ENCODE assay signal across 9 mouse cellular contexts in the genomic region with DNA sequence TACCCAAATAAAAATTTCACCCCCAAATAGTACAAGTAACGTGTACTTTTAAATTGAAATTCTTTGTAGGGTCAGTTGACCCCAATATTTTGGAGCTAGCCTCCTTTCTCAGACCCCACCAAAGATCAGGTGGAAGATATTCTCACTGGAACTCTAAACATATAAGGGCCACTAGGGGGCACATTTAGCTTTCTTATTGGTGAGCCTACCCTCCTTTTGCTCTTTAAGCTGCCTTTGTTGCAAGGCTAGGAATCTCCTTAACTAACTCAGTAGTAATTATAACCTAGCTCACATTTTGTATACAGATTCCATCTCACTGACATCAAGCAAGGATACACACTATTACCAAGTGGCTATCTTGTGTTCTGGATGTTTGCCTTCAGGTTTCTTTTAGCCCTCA.
DNase-seq lines count a peak whose midpoint lies in the region; ATAC-seq and TF ChIP-seq lines count a peak whose summit lies in the region.
"Had no signal": no experiment of that assay in that cellular context is flagged by ENCODE, and none has a peak within 500 bp of the region (broad histone marks: within the 10 kb centered on the region; RNA-seq: fewer than 3 reads in every experiment).

No protein-coding gene starts in this region.

- no peaks in the 10 kb centered on the region for H3K27me3 ChIP-seq in hindbrain, embryonic 11.5 days (ENCODE audit: control insufficient read depth, insufficient read depth, low read length)
- H3K27me3 ChIP-seq in hindbrain, embryonic 16.5 days (replicated peaks; ENCODE audit: control insufficient read depth, insufficient read depth, low read length), result no peaks in the 10 kb centered on the region
- H3K27me3 ChIP-seq in lung, embryonic 14.5 days (ENCODE audit: insufficient read depth, low read length), result no peaks in the 10 kb centered on the region
- H3K27me3 ChIP-seq: stomach, embryonic 15.5 days had no signal

- no peak overlapping the region for H3K27ac ChIP-seq in hindbrain, embryonic 11.5 days (ENCODE audit: low read depth, low read length)
- no peak overlapping the region for H3K27ac ChIP-seq in hindbrain, embryonic 16.5 days (ENCODE audit: low read depth, low read length)
- H3K27ac ChIP-seq in lung, embryonic 14.5 days (ENCODE audit: low read depth), result no peak overlapping the region
- H3K27ac ChIP-seq: stomach, embryonic 15.5 days had no signal

- no peaks in the 10 kb centered on the region for H3K9me3 ChIP-seq in hindbrain, embryonic 11.5 days (ENCODE audit: control insufficient read depth, low read length)
- no peaks in the 10 kb centered on the region for H3K9me3 ChIP-seq in hindbrain, embryonic 16.5 days (ENCODE audit: control insufficient read depth, low read length)
- no peaks in the 10 kb centered on the region for H3K9me3 ChIP-seq in lung, embryonic 14.5 days (ENCODE audit: low read depth, low read length)
- H3K9me3 ChIP-seq: stomach, embryonic 15.5 days had no signal

- no peaks in the 10 kb centered on the region for H3K4me1 ChIP-seq in hindbrain, embryonic 11.5 days (replicated peaks; ENCODE audit: control insufficient read depth, insufficient read depth, low read length)
- H3K4me1 ChIP-seq in hindbrain, embryonic 16.5 days (ENCODE audit: control insufficient read depth, insufficient read depth, low read depth, low read length), result no peaks in the 10 kb centered on the region
- H3K4me1 ChIP-seq in lung, embryonic 14.5 days (ENCODE audit: insufficient read depth), result no peaks in the 10 kb centered on the region
- H3K4me1 ChIP-seq: stomach, embryonic 15.5 days had no signal

- H3K4me3 ChIP-seq in hindbrain, embryonic 11.5 days (ENCODE audit: low read depth, low read length), result no peak overlapping the region
- H3K4me3 ChIP-seq in hindbrain, embryonic 16.5 days (ENCODE audit: low read length), result no peak overlapping the region
- H3K4me3 ChIP-seq in lung, embryonic 14.5 days (ENCODE audit: low read depth, low read length), result no peak overlapping the region
- H3K4me3 ChIP-seq: stomach, embryonic 15.5 days had no signal

- peak; percentile 70 for DNase-seq in hindbrain, embryonic 11.5 days (ENCODE audit: low spot score)
- peak; percentile 65 for DNase-seq in ES-CJ7 (ENCODE audit: low read depth, low spot score)
- DNase-seq in embryo, embryonic 11.5 days (ENCODE audit: low read depth, low spot score), result peak; percentile 31
- peak; percentile 85 for DNase-seq in lung, embryonic 14.5 days
- DNase-seq in telencephalon, adult 2 months (ENCODE audit: low read depth, low spot score), result peak; percentile 23
- no peak for DNase-seq in urinary bladder, adult 18-20 months (ENCODE audit: low spot score in 2 of 2)
- DNase-seq in layer of hippocampus, postnatal 36 days, result no peak

- H3K4me2 ChIP-seq in hindbrain, embryonic 11.5 days (replicated peaks; ENCODE audit: low read depth, low read length), result no peak overlapping the region
- no peak overlapping the region for H3K4me2 ChIP-seq in hindbrain, embryonic 16.5 days (ENCODE audit: low read length)
- H3K4me2 ChIP-seq in lung, embryonic 14.5 days, result no peak overlapping the region
- H3K4me2 ChIP-seq: stomach, embryonic 15.5 days had no signal

- peak; percentile 66 for TF ChIP-seq CTCF in lung, embryonic 14.5 days (IDR thresholded peaks at IDR 0.05; ENCODE audit: low read depth)

- H3K36me3 ChIP-seq in hindbrain, embryonic 11.5 days (ENCODE audit: control insufficient read depth, insufficient read depth, low read length), result no peaks in the 10 kb centered on the region
- H3K36me3 ChIP-seq in hindbrain, embryonic 16.5 days (ENCODE audit: control insufficient read depth, insufficient read depth, low read length), result no peaks in the 10 kb centered on the region
- no peaks in the 10 kb centered on the region for H3K36me3 ChIP-seq in lung, embryonic 14.5 days (ENCODE audit: insufficient read depth)
- H3K36me3 ChIP-seq: stomach, embryonic 15.5 days had no signal

- ATAC-seq in hindbrain, embryonic 11.5 days (ENCODE audit: low FRiP score), result peak; percentile 79
- no peak for ATAC-seq in hindbrain, embryonic 16.5 days
- ATAC-seq in lung, embryonic 14.5 days (ENCODE audit: insufficient read depth), result peak; percentile 56; the same call in 1 of the 2 replicates

- no peak overlapping the region for H3K9ac ChIP-seq in hindbrain, embryonic 11.5 days (ENCODE audit: low read depth, low read length)
- H3K9ac ChIP-seq in hindbrain, embryonic 16.5 days (ENCODE audit: low read depth, low read length), result no peak overlapping the region
- no peak overlapping the region for H3K9ac ChIP-seq in lung, embryonic 14.5 days
- H3K9ac ChIP-seq: stomach, embryonic 15.5 days had no signal

- 20% methylated on average over 1 of the region's 1 CpGs for WGBS in hindbrain, embryonic 11.5 days
- WGBS in hindbrain, embryonic 16.5 days, result 37% methylated on average over 1 of the region's 1 CpGs
- 24% methylated on average over 1 of the region's 1 CpGs for WGBS in lung, embryonic 14.5 days

Comparison
In these comparisons a context has a peak if more than half of its experiments do, and no peak if none do; other contexts are left out.
1. DNase-seq: peak in hindbrain, embryonic 11.5 days (single experiment), ES-CJ7 (single experiment), embryo, embryonic 11.5 days (single experiment), lung, embryonic 14.5 days (single experiment) and telencephalon, adult 2 months (single experiment); none in urinary bladder, adult 18-20 months (0 of 2) and layer of hippocampus, postnatal 36 days (0 of 2).